Mouse (Mus musculus): ENCODE results near the gene Sde2. TPM values are rescaled to one million over a fixed set of nuclear protein-coding genes. Genes with fewer than 3 reads are reported as not detected.
"Not testable (repeated sequence)": the region's sequence is repeated elsewhere in the genome, so short reads cannot be mapped to it uniquely, and the experiment has no call there.

Gene Sde2
- polyA plus RNA-seq, 1 experiment: 7.1 TPM

DNA sequence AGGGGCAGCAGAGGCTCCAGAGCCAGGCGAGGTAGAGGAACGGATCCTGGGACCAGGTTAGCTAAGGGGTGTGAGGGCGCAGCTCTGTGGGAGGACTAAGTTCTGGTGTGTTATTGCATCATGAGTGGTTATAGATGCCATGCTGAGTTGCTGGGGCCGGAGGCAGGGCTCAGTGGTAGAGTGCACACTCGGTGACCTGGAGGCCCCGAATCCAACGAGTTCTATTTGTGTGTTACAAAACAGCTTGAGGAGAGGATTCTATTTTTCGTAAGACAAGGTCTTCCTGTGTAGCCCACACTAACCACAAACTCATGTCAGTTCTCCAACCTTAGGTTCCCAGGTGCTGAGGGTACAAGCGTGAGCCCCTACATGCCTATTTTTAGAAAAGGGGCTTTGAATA lies 33.6 kb downstream of the Sde2 start:
- no peaks in the 10 kb centered on the region for H3K27me3 ChIP-seq (ENCODE audit: control insufficient read depth, insufficient read depth, low read length)
- WGBS: 15% methylated on average over 9 of the region's 9 CpGs
- H3K4me1 ChIP-seq (ENCODE audit: control insufficient read depth, insufficient read depth, insufficient read length): peaks cover 13% of the 10 kb centered on the region
- H3K36me3 ChIP-seq (ENCODE audit: control insufficient read depth, insufficient read depth, low read length): no peaks in the 10 kb centered on the region
- no peak for DNase-seq (ENCODE audit: low read depth in 1 of 2, low spot score in 2 of 2)
- no peak overlapping the region for H3K4me3 ChIP-seq (ENCODE audit: extremely low read depth, insufficient read depth, insufficient read length)
- no peak for TF ChIP-seq POLR2A (IDR thresholded peaks at IDR 0.05; ENCODE audit: low read depth, low read length)
- TF ChIP-seq CTCF (IDR thresholded peaks at IDR 0.05; ENCODE audit: extremely low read depth, insufficient read depth, insufficient read length, insufficient replicate concordance): no peak
- no peak overlapping the region for H3K27ac ChIP-seq (ENCODE audit: insufficient read depth, low read length)

DNA sequence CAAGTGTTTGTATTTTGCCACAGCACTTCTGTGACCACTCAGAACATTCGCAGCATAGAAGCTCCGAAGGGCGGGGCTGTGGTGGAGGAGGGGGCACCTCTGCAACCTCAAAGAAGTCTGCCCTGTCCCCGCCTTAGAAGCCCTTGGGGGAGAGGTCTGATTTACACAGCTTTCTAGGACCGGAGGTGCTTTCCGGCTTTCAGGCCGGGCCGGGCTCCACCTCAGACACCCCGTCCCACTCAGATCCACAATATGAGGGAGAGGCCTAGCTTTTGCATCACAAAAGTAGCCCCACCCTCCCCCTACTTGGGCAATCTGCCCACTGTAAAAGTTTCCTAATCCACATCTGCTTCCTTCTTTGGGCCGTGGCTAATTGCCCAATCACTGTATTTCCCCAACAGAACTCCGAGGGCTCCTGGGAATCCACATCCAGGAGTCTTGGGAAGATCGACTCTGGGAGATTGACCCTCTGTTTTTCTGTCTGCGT lies 37.7 kb downstream of the Sde2 start:
- peaks cover 12% of the 10 kb centered on the region for H3K4me1 ChIP-seq (ENCODE audit: control insufficient read depth, insufficient read depth, insufficient read length)
- no peak overlapping the region for H3K4me3 ChIP-seq (ENCODE audit: extremely low read depth, insufficient read depth, insufficient read length)
- no peak for TF ChIP-seq CTCF (IDR thresholded peaks at IDR 0.05; ENCODE audit: extremely low read depth, insufficient read depth, insufficient read length, insufficient replicate concordance)
- no peak for TF ChIP-seq POLR2A (IDR thresholded peaks at IDR 0.05; ENCODE audit: low read depth, low read length)
- 16% methylated on average over 13 of the region's 13 CpGs for WGBS
- no peaks in the 10 kb centered on the region for H3K27me3 ChIP-seq (ENCODE audit: control insufficient read depth, insufficient read depth, low read length)
- DNase-seq (ENCODE audit: low read depth in 1 of 2, low spot score in 2 of 2): peak in 1 of 2 experiments; percentile 26
- H3K36me3 ChIP-seq (ENCODE audit: control insufficient read depth, insufficient read depth, low read length): no peaks in the 10 kb centered on the region
- H3K27ac ChIP-seq (ENCODE audit: insufficient read depth, low read length): no peak overlapping the region

DNA sequence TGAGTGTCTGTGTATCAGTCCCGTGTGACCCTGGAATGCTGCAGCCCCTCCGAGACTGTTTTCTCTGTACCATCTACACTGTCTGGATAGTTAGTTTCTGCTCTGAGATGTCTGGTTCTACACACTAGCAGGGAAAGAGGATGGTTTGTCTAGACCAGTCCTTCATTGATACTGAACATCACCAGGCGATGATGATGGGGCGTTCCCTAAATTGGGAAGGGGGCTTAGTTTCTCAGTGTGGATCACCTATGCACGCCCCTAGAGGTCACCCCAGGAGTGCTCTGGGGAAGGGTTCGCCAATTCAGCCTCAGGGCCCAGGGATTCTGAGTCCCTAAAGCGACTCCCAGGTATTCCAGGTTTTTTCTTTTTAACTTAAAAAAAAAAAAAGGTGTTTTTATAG lies 38.2 kb downstream of the Sde2 start:
- no peak overlapping the region for H3K27ac ChIP-seq (ENCODE audit: insufficient read depth, low read length)
- peaks cover 7% of the 10 kb centered on the region; the same call in 1 of the 2 replicates for H3K4me1 ChIP-seq (ENCODE audit: control insufficient read depth, insufficient read depth, insufficient read length)
- no peaks in the 10 kb centered on the region for H3K27me3 ChIP-seq (ENCODE audit: control insufficient read depth, insufficient read depth, low read length)
- DNase-seq (ENCODE audit: low read depth in 1 of 2, low spot score in 2 of 2): no peak
- no peak for TF ChIP-seq POLR2A (IDR thresholded peaks at IDR 0.05; ENCODE audit: low read depth, low read length)
- TF ChIP-seq CTCF (IDR thresholded peaks at IDR 0.05; ENCODE audit: extremely low read depth, insufficient read depth, insufficient read length, insufficient replicate concordance): no peak
- no peak overlapping the region for H3K4me3 ChIP-seq (ENCODE audit: extremely low read depth, insufficient read depth, insufficient read length)
- 83% methylated on average over 7 of the region's 7 CpGs for WGBS
- H3K36me3 ChIP-seq (ENCODE audit: control insufficient read depth, insufficient read depth, low read length): no peaks in the 10 kb centered on the region

DNA sequence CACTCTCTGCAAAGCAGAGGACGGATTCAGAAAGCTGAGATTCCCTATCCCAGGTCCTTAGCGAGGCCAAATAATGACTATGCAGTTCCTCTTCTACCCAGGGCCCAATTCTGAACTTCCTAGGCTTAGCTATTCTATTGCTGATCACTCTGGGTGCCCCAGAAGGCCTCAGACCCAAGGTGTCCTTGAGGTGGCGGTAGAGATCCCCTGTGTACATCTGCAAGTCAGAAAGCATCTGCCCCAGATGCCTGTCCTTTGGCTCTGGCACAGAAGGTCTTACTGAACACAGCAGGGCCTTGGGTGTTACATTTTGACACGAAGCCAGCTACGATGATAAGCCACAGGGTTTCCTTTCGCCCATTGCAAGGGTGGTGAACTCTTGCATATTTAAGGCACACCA lies 38.9 kb downstream of the Sde2 start:
- TF ChIP-seq CTCF (IDR thresholded peaks at IDR 0.05; ENCODE audit: extremely low read depth, insufficient read depth, insufficient read length, insufficient replicate concordance): no peak
- TF ChIP-seq POLR2A (IDR thresholded peaks at IDR 0.05; ENCODE audit: low read depth, low read length): no peak
- peak in 1 of 2 experiments; percentile 35 for DNase-seq (ENCODE audit: low read depth in 1 of 2, low spot score in 2 of 2)
- Histone ChIP-seq H3K27me3 (ENCODE audit: control insufficient read depth, insufficient read depth, low read length) (0 out of 2 replicates have a peak, but pooled peaks cover 2% of the 10 kb centered on the region), H3K4me1 (ENCODE audit: control insufficient read depth, insufficient read depth, insufficient read length) (peaks cover under 1% of the 10 kb centered on the region; the same call in 1 of the 2 replicates), H3K27ac (ENCODE audit: insufficient read depth, low read length) (no peak overlapping the region), H3K4me3 (ENCODE audit: extremely low read depth, insufficient read depth, insufficient read length) (no peak overlapping the region), H3K36me3 (ENCODE audit: control insufficient read depth, insufficient read depth, low read length) (no peaks in the 10 kb centered on the region)
- WGBS: 34% methylated on average over 6 of the region's 6 CpGs

DNA sequence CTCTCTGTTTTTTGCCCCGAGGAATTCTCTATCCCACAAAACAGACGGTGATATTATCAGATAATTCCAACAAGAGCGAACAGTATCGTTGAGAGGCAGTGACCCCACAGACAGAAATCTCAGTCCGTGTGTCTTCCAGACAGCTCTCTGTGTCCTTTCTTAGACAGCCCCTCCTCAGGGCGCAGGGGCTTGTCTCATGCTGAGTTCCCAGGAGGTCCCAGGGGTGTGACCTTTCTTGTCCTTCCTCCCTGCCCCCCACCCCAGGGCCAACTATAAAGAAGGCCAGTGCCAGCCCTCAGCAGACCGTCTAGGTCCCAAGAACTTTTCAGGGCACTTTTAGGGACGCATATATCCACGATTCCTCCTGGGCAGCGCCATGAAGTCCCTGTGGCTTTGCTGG lies 41.9 kb downstream of the Sde2 start, which contains the start of gene Lefty2:
Lefty2 (plus strand) TSS at position 301 of the 400 bp plus-strand sequence.
- Histone ChIP-seq H3K4me1 (ENCODE audit: control insufficient read depth, insufficient read depth, insufficient read length) (no peaks in the 10 kb centered on the region), H3K27me3 (ENCODE audit: control insufficient read depth, insufficient read depth, low read length) (0 out of 2 replicates have a peak, but pooled peaks cover 2% of the 10 kb centered on the region), H3K36me3 (ENCODE audit: control insufficient read depth, insufficient read depth, low read length) (no peaks in the 10 kb centered on the region), H3K4me3 (ENCODE audit: extremely low read depth, insufficient read depth, insufficient read length) (no peak within 1 kb of the TSS), H3K27ac (ENCODE audit: insufficient read depth, low read length) (no peak within 1 kb of the TSS)
- DNase-seq (ENCODE audit: low read depth in 1 of 2, low spot score in 2 of 2): no peak
- 90% methylated on average over 10 of the region's 10 CpGs for WGBS
- TF ChIP-seq POLR2A (IDR thresholded peaks at IDR 0.05; ENCODE audit: low read depth, low read length) (no peak), CTCF (IDR thresholded peaks at IDR 0.05; ENCODE audit: extremely low read depth, insufficient read depth, insufficient read length, insufficient replicate concordance) (no peak)

DNA sequence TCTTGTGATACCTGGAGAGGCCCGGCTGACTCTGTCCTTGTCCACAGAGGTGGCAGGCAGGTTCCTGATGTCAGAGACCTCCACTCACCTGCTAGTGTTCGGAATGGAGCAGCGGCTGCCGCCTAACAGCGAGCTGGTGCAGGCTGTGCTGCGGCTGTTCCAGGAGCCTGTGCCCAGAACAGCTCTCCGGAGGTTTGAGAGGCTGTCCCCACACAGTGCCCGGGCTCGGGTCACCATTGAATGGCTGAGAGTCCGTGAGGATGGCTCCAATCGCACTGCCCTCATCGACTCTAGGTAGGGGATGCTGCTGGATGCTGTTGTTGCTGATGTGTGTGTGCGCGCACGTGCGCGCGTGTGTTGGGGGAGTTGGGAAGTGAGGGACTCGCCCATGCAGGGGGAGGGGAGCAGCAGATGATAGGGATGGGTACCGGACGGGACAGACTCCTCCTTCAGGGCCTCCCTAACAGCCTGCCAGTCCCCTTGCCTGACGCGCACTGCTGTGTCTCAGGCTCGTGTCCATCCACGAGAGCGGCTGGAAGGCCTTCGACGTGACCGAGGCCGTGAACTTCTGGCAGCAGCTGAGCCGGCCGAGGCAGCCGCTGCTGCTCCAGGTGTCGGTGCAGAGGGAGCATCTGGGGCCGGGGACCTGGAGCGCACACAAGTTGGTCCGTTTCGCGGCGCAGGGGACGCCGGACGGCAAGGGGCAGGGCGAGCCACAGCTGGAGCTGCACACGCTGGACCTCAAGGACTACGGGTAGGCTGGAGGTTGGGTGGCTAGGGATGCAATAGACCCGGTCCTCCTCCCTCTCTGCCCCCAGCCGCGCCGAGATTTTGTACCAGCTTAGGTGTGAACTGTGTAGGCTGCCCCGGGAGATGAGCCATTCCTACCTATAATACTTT lies 43.4 kb downstream of the Sde2 start:
- not testable (repeated sequence) for DNase-seq (ENCODE audit: low read depth in 1 of 2, low spot score in 2 of 2); H3K27me3 ChIP-seq (ENCODE audit: control insufficient read depth, insufficient read depth, low read length); H3K27ac ChIP-seq (ENCODE audit: insufficient read depth, low read length); H3K36me3 ChIP-seq (ENCODE audit: control insufficient read depth, insufficient read depth, low read length); H3K4me3 ChIP-seq (ENCODE audit: extremely low read depth, insufficient read depth, insufficient read length); H3K4me1 ChIP-seq (ENCODE audit: control insufficient read depth, insufficient read depth, insufficient read length)
- 36% methylated on average over 51 of the region's 51 CpGs for WGBS

DNA sequence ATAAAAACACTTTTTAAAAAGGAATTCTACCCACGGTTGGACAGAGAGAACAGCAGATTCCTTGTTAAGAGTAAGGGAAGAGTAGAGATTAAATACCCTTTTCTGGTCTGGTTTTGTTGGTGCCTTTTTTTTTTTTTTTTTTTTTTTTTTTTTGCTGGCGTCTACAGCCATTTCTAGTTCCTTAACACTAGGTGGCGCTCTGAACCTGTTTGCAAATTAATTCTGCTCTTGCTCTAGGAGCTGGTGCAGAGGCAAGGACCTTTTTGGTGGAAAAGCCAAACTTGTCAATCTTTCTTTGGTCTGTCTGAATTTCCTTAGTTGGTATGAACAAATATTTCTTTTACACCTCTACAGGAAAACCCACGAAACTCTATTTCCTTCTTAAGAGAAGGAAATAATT lies 50.2 kb downstream of the Sde2 start:
- WGBS: 3% methylated on average over 4 of the region's 4 CpGs
- TF ChIP-seq POLR2A (IDR thresholded peaks at IDR 0.05; ENCODE audit: low read depth, low read length) (no peak), CTCF (IDR thresholded peaks at IDR 0.05; ENCODE audit: extremely low read depth, insufficient read depth, insufficient read length, insufficient replicate concordance) (peak; percentile 46; the same call in 1 of the 2 replicates)
- H3K27ac ChIP-seq (ENCODE audit: insufficient read depth, low read length): no peak overlapping the region
- no peaks in the 10 kb centered on the region for H3K27me3 ChIP-seq (ENCODE audit: control insufficient read depth, insufficient read depth, low read length)
- peaks cover 2% of the 10 kb centered on the region for H3K36me3 ChIP-seq (ENCODE audit: control insufficient read depth, insufficient read depth, low read length)
- H3K4me3 ChIP-seq (ENCODE audit: extremely low read depth, insufficient read depth, insufficient read length): no peak overlapping the region
- H3K4me1 ChIP-seq (ENCODE audit: control insufficient read depth, insufficient read depth, insufficient read length): 0 out of 2 replicates have a peak, but pooled peaks cover 4% of the 10 kb centered on the region
- peak in 1 of 2 experiments; percentile 59 for DNase-seq (ENCODE audit: low read depth in 1 of 2, low spot score in 2 of 2)

All from spleen, adult 2 months (tissue).